Mouse (Mus musculus): ENCODE results near the gene Gins3. TPM values are rescaled to one million over a fixed set of nuclear protein-coding genes. Genes with fewer than 3 reads are reported as not detected.
"Not testable (repeated sequence)": the region's sequence is repeated elsewhere in the genome, so short reads cannot be mapped to it uniquely, and the experiment has no call there.

Gene Gins3
- polyA plus RNA-seq, 1 experiment from 2014 or later = 13.5 TPM

DNA sequence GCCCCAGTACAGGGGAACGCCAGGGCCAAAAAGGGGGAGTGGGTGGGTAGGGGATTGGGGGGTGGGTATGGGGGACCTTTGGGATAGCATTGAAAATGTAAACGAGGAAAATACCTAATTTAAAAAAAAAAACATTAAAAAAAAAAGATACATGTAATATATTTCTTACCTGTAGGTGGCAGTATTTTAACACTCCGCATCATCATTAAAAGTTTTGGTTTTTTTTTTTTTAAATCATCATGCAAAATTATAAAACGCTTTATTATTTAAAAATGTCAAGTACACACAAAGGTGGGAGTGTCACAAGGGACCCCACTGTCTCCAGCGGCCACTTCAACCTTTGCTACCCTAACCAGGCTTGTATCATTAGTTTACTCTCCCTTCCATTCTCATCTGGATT is 26.7 kb upstream of the Gins3 start:
- WGBS = 19% methylated on average over 4 of the region's 5 CpGs
- Histone ChIP-seq H3K4me2 (peak overlapping the region; percentile 26), H3K27ac (peak overlapping the region; percentile 65; the same call in 1 of the 2 replicates)
- H3K4me1 ChIP-seq (replicated peaks); H3K4me3 ChIP-seq; H3K9me3 ChIP-seq (replicated peaks); H3K9ac ChIP-seq; ATAC-seq (replicated peaks; ENCODE audit: insufficient number of reproducible peaks, insufficient read depth, low FRiP score, low read depth); H3K27me3 ChIP-seq; H3K36me3 ChIP-seq: not testable (repeated sequence)

GRCm38 (mm10) chr8:95607210-95607609 is 26.0 kb upstream of the Gins3 start:
- Histone ChIP-seq H3K27me3 (no peaks in the 10 kb centered on the region; the same call in 1 of the 2 replicates), H3K4me3 (no peak overlapping the region), H3K9ac (no peak overlapping the region), H3K27ac (peak overlapping the region; percentile 65), H3K4me1 (replicated peaks) (peaks cover 10% of the 10 kb centered on the region; the same call in 1 of the 2 replicates), H3K36me3 (no peaks in the 10 kb centered on the region), H3K9me3 (replicated peaks) (no peaks in the 10 kb centered on the region), H3K4me2 (peak overlapping the region; percentile 26)
- 31% methylated on average over 9 of the region's 9 CpGs for WGBS
- no peak for ATAC-seq (replicated peaks; ENCODE audit: insufficient number of reproducible peaks, insufficient read depth, low FRiP score, low read depth)

GRCm38 (mm10) chr8:95609406-95609805 is 23.8 kb upstream of the Gins3 start:
- no peaks in the 10 kb centered on the region for H3K36me3 ChIP-seq
- H3K4me2 ChIP-seq = no peak overlapping the region
- no peak for ATAC-seq (replicated peaks; ENCODE audit: insufficient number of reproducible peaks, insufficient read depth, low FRiP score, low read depth)
- no peak overlapping the region for H3K9ac ChIP-seq
- WGBS = 85% methylated on average over 5 of the region's 5 CpGs
- no peaks in the 10 kb centered on the region; the same call in 1 of the 2 replicates for H3K27me3 ChIP-seq
- no peaks in the 10 kb centered on the region for H3K9me3 ChIP-seq (replicated peaks)
- H3K4me3 ChIP-seq = no peak overlapping the region
- no peak overlapping the region for H3K27ac ChIP-seq
- peaks cover 12% of the 10 kb centered on the region; the same call in 1 of the 2 replicates for H3K4me1 ChIP-seq (replicated peaks)

- H3K9me3 ChIP-seq (replicated peaks) = no peaks in the 10 kb centered on the region
- 44% methylated on average over 14 of the region's 14 CpGs for WGBS
- peaks cover 12% of the 10 kb centered on the region; the same call in 1 of the 2 replicates for H3K4me1 ChIP-seq (replicated peaks)
- no peaks in the 10 kb centered on the region for H3K36me3 ChIP-seq
- H3K27ac ChIP-seq = no peak overlapping the region
- H3K4me3 ChIP-seq = no peak overlapping the region
- no peak for ATAC-seq (replicated peaks; ENCODE audit: insufficient number of reproducible peaks, insufficient read depth, low FRiP score, low read depth)
- H3K27me3 ChIP-seq = no peaks in the 10 kb centered on the region; the same call in 1 of the 2 replicates
- H3K4me2 ChIP-seq = no peak overlapping the region
- H3K9ac ChIP-seq = no peak overlapping the region
Measured at GRCm38 (mm10) chr8:95610749-95611148, 22.5 kb upstream of the Gins3 start.

DNA sequence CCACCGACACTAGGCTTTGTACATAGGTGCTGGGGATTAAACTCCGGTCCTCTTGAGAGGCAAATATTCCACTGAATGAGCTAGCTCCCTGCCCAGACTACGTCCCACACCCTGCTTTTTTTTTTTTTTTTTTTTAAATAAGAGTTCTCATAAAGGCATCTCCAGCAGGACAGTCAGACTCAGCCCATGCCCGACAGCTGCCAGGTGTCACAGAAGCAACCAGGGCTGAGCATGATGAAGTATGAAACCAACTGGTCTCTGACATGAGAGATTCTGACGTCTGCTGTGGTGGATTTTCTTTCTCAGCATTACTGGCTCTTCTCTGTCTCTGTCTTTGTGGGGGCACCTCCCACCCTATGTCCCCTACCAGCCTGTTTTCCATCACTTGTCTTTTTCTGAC is 21.5 kb upstream of the Gins3 start:
- WGBS = 53% methylated on average over 5 of the region's 5 CpGs
- Histone ChIP-seq H3K9me3 (replicated peaks) (no peaks in the 10 kb centered on the region), H3K36me3 (no peaks in the 10 kb centered on the region), H3K4me2 (peak overlapping the region; percentile 42), H3K9ac (no peak overlapping the region), H3K27ac (no peak overlapping the region), H3K4me3 (no peak overlapping the region), H3K4me1 (replicated peaks) (peaks cover 9% of the 10 kb centered on the region; the same call in 1 of the 2 replicates), H3K27me3 (no peaks in the 10 kb centered on the region; the same call in 1 of the 2 replicates)
- ATAC-seq (replicated peaks; ENCODE audit: insufficient number of reproducible peaks, insufficient read depth, low FRiP score, low read depth) = no peak

DNA sequence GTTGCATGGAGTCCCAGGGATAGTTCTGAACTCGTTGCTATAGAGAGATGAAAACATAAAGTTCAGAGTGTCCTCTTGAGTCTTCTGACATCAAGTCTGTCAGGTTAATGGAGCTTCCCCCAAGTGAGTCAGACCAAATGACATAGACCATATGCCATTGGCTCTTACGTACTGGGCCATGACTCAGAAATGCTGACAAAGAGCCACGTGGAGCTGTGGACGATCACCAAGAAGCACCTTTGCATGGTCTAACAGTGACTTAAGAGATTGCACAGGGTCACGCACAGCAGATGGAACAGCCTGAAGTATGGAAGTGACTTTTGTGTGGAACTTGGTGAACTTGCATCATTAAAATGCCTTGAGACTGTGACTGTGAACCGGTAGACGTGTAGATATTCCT is 16.9 kb upstream of the Gins3 start:
- H3K27ac ChIP-seq = no peak overlapping the region
- no peaks in the 10 kb centered on the region for H3K36me3 ChIP-seq
- no peak for ATAC-seq (replicated peaks; ENCODE audit: insufficient number of reproducible peaks, insufficient read depth, low FRiP score, low read depth)
- no peaks in the 10 kb centered on the region for H3K9me3 ChIP-seq (replicated peaks)
- 84% methylated on average over 7 of the region's 7 CpGs for WGBS
- 0 out of 2 replicates have a peak, but pooled peaks cover 3% of the 10 kb centered on the region for H3K4me1 ChIP-seq (replicated peaks)
- no peak overlapping the region for H3K9ac ChIP-seq
- H3K4me2 ChIP-seq = no peak overlapping the region
- H3K4me3 ChIP-seq = no peak overlapping the region
- H3K27me3 ChIP-seq = no peaks in the 10 kb centered on the region; the same call in 1 of the 2 replicates

DNA sequence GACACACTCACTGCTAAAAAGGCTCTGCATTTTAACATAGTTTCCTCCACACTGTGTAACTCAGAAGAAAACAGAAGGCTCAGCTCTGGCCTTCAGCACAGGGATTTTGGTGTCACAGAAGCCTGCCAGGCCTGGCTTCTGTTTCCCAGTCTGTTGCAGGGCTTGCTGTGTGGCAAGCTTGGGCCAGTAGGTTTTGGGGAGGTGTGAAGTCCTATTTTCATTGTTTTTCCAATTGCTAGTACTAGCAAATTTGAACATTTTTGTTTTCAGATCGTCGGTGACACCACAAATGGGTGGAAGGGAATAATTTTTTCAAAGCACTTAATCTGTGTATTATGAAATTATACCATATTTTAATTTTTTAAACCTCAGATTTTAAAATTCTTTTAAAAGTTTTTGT is 13.2 kb upstream of the Gins3 start:
- Histone ChIP-seq H3K36me3 (no peaks in the 10 kb centered on the region), H3K4me1 (replicated peaks) (no peaks in the 10 kb centered on the region), H3K4me2 (no peak overlapping the region), H3K27me3 (no peaks in the 10 kb centered on the region), H3K27ac (no peak overlapping the region), H3K4me3 (no peak overlapping the region), H3K9ac (no peak overlapping the region), H3K9me3 (replicated peaks) (no peaks in the 10 kb centered on the region)
- ATAC-seq (replicated peaks; ENCODE audit: insufficient number of reproducible peaks, insufficient read depth, low FRiP score, low read depth) = no peak
- 88% methylated on average over 2 of the region's 2 CpGs for WGBS

DNA sequence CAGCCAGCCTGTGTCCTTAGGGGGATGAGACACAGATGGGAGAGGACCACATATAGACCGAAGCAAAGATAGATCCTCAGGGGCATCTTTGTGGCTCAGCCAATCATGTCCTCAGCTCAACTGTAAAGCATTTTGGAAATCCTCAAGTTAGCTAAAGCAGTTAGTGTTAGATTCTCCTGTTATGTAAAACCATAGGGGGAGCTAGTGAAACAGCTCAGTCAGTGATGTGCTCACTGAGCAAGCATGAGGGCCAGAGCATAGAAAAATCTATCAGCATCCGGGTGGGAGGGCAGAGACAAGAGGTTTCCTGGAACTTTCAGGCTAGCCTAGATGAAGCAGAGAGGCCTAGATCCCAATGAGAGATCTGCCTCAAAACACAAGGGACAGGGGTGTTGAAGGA is 8.4 kb upstream of the Gins3 start:
- Histone ChIP-seq H3K9me3 (replicated peaks) (no peaks in the 10 kb centered on the region), H3K27me3 (peaks cover 3% of the 10 kb centered on the region; the same call in 1 of the 2 replicates), H3K4me2 (no peak overlapping the region), H3K9ac (no peak overlapping the region), H3K27ac (no peak overlapping the region), H3K4me3 (no peak overlapping the region), H3K36me3 (no peaks in the 10 kb centered on the region), H3K4me1 (replicated peaks) (no peaks in the 10 kb centered on the region)
- ATAC-seq (replicated peaks; ENCODE audit: insufficient number of reproducible peaks, insufficient read depth, low FRiP score, low read depth) = no peak
- WGBS = 81% methylated on average over 2 of the region's 2 CpGs

- no peak for ATAC-seq (replicated peaks; ENCODE audit: insufficient number of reproducible peaks, insufficient read depth, low FRiP score, low read depth)
- Histone ChIP-seq H3K27ac (no peak overlapping the region), H3K4me1 (replicated peaks) (peaks cover 13% of the 10 kb centered on the region), H3K27me3 (peaks cover 3% of the 10 kb centered on the region; the same call in 1 of the 2 replicates), H3K9me3 (replicated peaks) (no peaks in the 10 kb centered on the region), H3K4me2 (peak overlapping the region; percentile 68), H3K36me3 (no peaks in the 10 kb centered on the region; the same call in 1 of the 2 replicates), H3K9ac (no peak overlapping the region), H3K4me3 (peak overlapping the region; percentile 76)
- WGBS = 81% methylated on average over 6 of the region's 6 CpGs
Measured at GRCm38 (mm10) chr8:95632840-95633239, 413 bp upstream of the Gins3 start.

DNA sequence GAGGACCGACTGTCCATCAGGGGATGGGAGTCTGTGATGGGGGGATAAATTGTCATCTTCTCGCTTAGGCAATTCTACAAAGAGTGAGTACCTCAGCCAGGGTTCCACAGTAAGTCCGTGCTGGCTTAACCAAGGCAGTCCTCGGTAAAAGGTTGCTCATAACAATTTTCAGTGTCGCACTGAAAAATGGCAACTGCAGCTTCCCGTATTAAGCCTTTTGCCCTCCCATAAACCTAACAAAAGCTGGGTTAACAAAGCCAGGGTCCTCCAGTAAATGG is 749 bp downstream of the Gins3 start:
- H3K9ac ChIP-seq = peak overlapping the region; percentile 66
- peaks cover 13% of the 10 kb centered on the region for H3K4me1 ChIP-seq (replicated peaks)
- no peak overlapping the region for H3K27ac ChIP-seq
- H3K4me2 ChIP-seq = peak overlapping the region; percentile 68
- no peaks in the 10 kb centered on the region for H3K9me3 ChIP-seq (replicated peaks)
- no peaks in the 10 kb centered on the region for H3K27me3 ChIP-seq
- peak overlapping the region; percentile 76 for H3K4me3 ChIP-seq
- ATAC-seq (replicated peaks; ENCODE audit: insufficient number of reproducible peaks, insufficient read depth, low FRiP score, low read depth) = no peak
- 7% methylated on average over 6 of the region's 6 CpGs for WGBS
- H3K36me3 ChIP-seq = no peaks in the 10 kb centered on the region; the same call in none of the 2 replicates

GRCm38 (mm10) chr8:95644942-95645341 is 11.7 kb downstream of the Gins3 start:
- H3K27me3 ChIP-seq = no peaks in the 10 kb centered on the region
- H3K27ac ChIP-seq = no peak overlapping the region
- 79% methylated on average over 2 of the region's 2 CpGs for WGBS
- ATAC-seq (replicated peaks; ENCODE audit: insufficient number of reproducible peaks, insufficient read depth, low FRiP score, low read depth) = no peak
- no peak overlapping the region for H3K4me3 ChIP-seq
- H3K9me3 ChIP-seq (replicated peaks) = no peaks in the 10 kb centered on the region
- H3K4me1 ChIP-seq (replicated peaks) = peaks cover 3% of the 10 kb centered on the region; the same call in 1 of the 2 replicates
- peaks cover 7% of the 10 kb centered on the region for H3K36me3 ChIP-seq
- no peak overlapping the region for H3K4me2 ChIP-seq
- H3K9ac ChIP-seq = no peak overlapping the region

GRCm38 (mm10) chr8:95648251-95648650 is 15.0 kb downstream of the Gins3 start:
- Histone ChIP-seq H3K4me1 (replicated peaks) (peaks cover 3% of the 10 kb centered on the region; the same call in 1 of the 2 replicates), H3K36me3 (peaks cover 6% of the 10 kb centered on the region), H3K4me3 (no peak overlapping the region), H3K4me2 (no peak overlapping the region), H3K27ac (no peak overlapping the region), H3K9me3 (replicated peaks) (no peaks in the 10 kb centered on the region), H3K9ac (no peak overlapping the region), H3K27me3 (no peaks in the 10 kb centered on the region)
- 74% methylated on average over 3 of the region's 3 CpGs for WGBS
- ATAC-seq (replicated peaks; ENCODE audit: insufficient number of reproducible peaks, insufficient read depth, low FRiP score, low read depth) = no peak

Data from heart, embryonic 15.5 days (tissue).